Mouse (Mus musculus): ENCODE measurements at regions not wholly inside any gene's neighbourhood (a gene's known extent, or its start where the extent isn't known, plus 50 kb on each side); places are given as distances from the start of the nearest gene placed in this dataset.

DNA sequence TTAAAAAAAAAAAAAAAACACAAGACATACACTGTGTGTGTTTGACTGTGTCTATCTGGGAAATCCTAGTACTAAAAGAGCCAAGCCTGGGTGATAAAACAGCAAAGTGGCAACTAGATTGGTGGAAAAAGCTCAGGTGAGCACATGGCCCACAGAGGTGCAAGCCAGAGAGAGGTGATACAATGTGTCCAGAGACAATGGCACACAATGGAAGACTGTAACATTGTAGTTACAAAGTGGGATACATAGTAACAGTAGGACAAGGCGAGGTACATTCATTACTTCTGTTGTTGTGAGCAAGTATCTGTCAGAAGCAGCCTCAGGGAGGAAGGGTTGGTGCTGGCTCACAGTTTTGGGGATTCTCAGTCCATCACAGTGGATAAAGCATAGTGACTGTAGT lies 61.7 kb upstream of the Ssx2ip start:
- TF ChIP-seq CTCF (IDR thresholded peaks at IDR 0.05; ENCODE audit: borderline replicate concordance, insufficient read depth, low read depth, low read length) (no peak), POLR2A (IDR thresholded peaks at IDR 0.05; ENCODE audit: borderline replicate concordance, insufficient read depth, low read length) (no peak)

Data from cerebellum, adult 2 months (tissue).